Mouse (Mus musculus) neural tube, embryonic 15.5 days (tissue): Measurements from ENCODE around the gene Pde4b. TPM values are rescaled to one million over a fixed set of nuclear protein-coding genes. Genes with fewer than 3 reads are reported as not detected.

Source experiments
- ATAC-seq: fragments of 200-750 bp; cut with Nextera tagmentation; 2 replicates; pipeline ENCODE4 v1.8.0; 2017; ENCODE audit warnings: mild to moderate bottlenecking, moderate TSS enrichment, moderate library complexity; ENCODE audit not compliant: low FRiP score
- H3K27ac ChIP-seq: fragments of 300-500 bp; sonication (generic); replicated peaks from 2 replicates; pipeline ENCODE4 v1.5.1; 2015; ENCODE audit warnings: mild to moderate bottlenecking, inconsistent platforms
- H3K27me3 ChIP-seq: fragments of 300-500 bp; sonication (generic); replicated peaks from 2 replicates; pipeline ENCODE4 v1.6.1; 2015; ENCODE audit warnings: inconsistent platforms
- H3K36me3 ChIP-seq: fragments of 300-500 bp; sonication (generic); 2 replicates; pipeline ENCODE4 v1.6.1; 2015; ENCODE audit warnings: inconsistent platforms
- H3K4me1 ChIP-seq: fragments of 300-500 bp; sonication (generic); 2 replicates; pipeline ENCODE4 v1.6.1; 2015; ENCODE audit warnings: inconsistent platforms
- H3K4me2 ChIP-seq: fragments of 300-500 bp; sonication (generic); 2 replicates; pipeline ENCODE4 v1.6.1; 2015; ENCODE audit warnings: inconsistent platforms, mild to moderate bottlenecking, moderate library complexity
- H3K4me3 ChIP-seq: fragments of 300-500 bp; sonication (generic); replicated peaks from 2 replicates; pipeline ENCODE4 v1.5.1; 2015; ENCODE audit warnings: mild to moderate bottlenecking, inconsistent platforms
- H3K9ac ChIP-seq: fragments of 300-500 bp; sonication (generic); replicated peaks from 2 replicates; pipeline ENCODE4 v1.6.1; 2015; ENCODE audit warnings: mild to moderate bottlenecking, inconsistent platforms
- H3K9me3 ChIP-seq: fragments of 300-500 bp; sonication (generic); replicated peaks from 2 replicates; pipeline ENCODE4 v1.6.1; 2016; ENCODE audit warnings: inconsistent platforms
- WGBS: fragments of 180-500 bp; shearing (Covaris S2); methylation state at CpG from one replicate; pipeline ENCODE4 v1.1.7; 2015; ENCODE audit warnings: mixed read lengths; 5-methylcytosine and 5-hydroxymethylcytosine counted together
- polyA plus RNA-seq: library from polyadenylated mRNA; unstranded; fragments of >200 nt; fragmentation: Nextera tagmentation; extraction: Ambion mirVana; gene quantifications from 2 replicates; pipeline ENCODE4 v1.2.1, GENCODE M21; 2015

Pde4b gene
- polyA plus RNA-seq, 1 experiment from 2014 or later, result 40.9 TPM

- Histone ChIP-seq H3K36me3 (no peaks in the 10 kb centered on the region), H3K27ac (no peak overlapping the region), H3K9me3 (no peaks in the 10 kb centered on the region), H3K4me3 (no peak overlapping the region), H3K9ac (no peak overlapping the region), H3K4me1 (no peaks in the 10 kb centered on the region), H3K27me3 (no peaks in the 10 kb centered on the region), H3K4me2 (no peak overlapping the region)
- ATAC-seq, result no peak
- WGBS, result 67% methylated on average over 4 of the region's 4 CpGs
Measured at GRCm38 (mm10) chr4:102302568-102302967, 215.2 kb downstream of the Pde4b start.

GRCm38 (mm10) chr4:102307661-102308297 lies 220.4 kb downstream of the Pde4b start:
- no peak overlapping the region for H3K27ac ChIP-seq
- H3K27me3 ChIP-seq, result no peaks in the 10 kb centered on the region
- ATAC-seq, result no peak
- no peaks in the 10 kb centered on the region for H3K36me3 ChIP-seq
- H3K4me1 ChIP-seq, result no peaks in the 10 kb centered on the region
- no peak overlapping the region for H3K4me3 ChIP-seq
- H3K9ac ChIP-seq, result no peak overlapping the region
- WGBS, result 68% methylated on average over 4 of the region's 4 CpGs
- H3K9me3 ChIP-seq, result no peaks in the 10 kb centered on the region
- H3K4me2 ChIP-seq, result no peak overlapping the region

DNA sequence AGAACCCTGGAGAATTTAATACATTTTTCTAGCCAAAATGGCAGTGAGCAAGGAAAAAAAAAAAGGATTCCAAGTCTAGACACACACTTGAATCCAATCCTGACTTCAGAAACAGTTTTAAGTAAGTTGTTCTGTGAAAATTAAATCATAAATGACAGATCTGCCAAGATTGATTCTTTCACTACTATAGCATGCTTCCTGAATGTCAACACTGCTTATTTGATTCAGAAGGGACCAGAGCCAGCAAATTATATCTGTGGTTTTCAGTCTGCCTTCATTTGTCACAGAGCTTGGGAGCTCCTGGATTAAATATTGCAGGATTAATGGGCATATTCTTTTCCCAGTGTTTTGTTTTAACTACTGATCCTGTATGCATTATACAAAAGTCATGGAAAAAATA lies 223.3 kb downstream of the Pde4b start:
- Histone ChIP-seq H3K4me3 (no peak overlapping the region), H3K4me1 (no peaks in the 10 kb centered on the region), H3K27me3 (no peaks in the 10 kb centered on the region), H3K9ac (no peak overlapping the region), H3K9me3 (no peaks in the 10 kb centered on the region), H3K4me2 (no peak overlapping the region), H3K36me3 (no peaks in the 10 kb centered on the region), H3K27ac (no peak overlapping the region)
- ATAC-seq, result no peak

- no peaks in the 10 kb centered on the region for H3K9me3 ChIP-seq
- 90% methylated on average over 2 of the region's 2 CpGs for WGBS
- no peak overlapping the region for H3K27ac ChIP-seq
- no peak overlapping the region for H3K4me3 ChIP-seq
- no peak overlapping the region for H3K9ac ChIP-seq
- H3K27me3 ChIP-seq, result no peaks in the 10 kb centered on the region
- H3K4me2 ChIP-seq, result no peak overlapping the region
- ATAC-seq, result no peak
- H3K4me1 ChIP-seq, result no peaks in the 10 kb centered on the region
- no peaks in the 10 kb centered on the region for H3K36me3 ChIP-seq
Measured at GRCm38 (mm10) chr4:102316011-102316410, 228.7 kb downstream of the Pde4b start.

DNA sequence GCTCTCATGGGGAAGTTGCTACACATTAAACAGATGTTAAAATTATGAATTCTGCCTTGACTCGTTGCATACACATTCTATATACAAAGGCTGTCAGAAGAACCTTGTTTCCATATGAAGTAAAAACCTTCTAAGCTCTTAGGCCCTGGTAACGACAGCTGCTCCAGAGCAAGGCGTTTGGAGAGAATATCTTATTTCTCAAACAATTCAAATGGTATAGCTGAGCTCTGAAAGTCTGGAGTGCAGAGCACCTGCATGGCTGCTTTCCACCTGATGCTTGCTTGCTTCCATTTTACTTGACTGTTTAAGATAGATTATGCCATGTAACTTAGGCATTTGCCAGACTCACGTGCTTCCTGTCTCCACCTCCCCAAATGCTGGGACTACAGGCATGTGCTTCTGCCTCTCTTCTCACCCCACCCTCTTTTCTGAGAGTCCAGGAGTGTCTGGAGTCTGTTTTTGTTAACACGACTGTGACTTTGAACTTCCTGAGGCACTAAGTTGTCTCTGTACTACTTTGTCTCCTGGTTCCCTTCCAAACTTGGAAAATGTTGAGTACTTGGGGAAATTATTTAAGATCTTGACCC lies 229.4 kb downstream of the Pde4b start:
- Histone ChIP-seq H3K4me1 (no peaks in the 10 kb centered on the region), H3K27me3 (no peaks in the 10 kb centered on the region), H3K4me2 (no peak overlapping the region), H3K4me3 (no peak overlapping the region), H3K27ac (no peak overlapping the region), H3K36me3 (no peaks in the 10 kb centered on the region), H3K9ac (no peak overlapping the region), H3K9me3 (no peaks in the 10 kb centered on the region)
- ATAC-seq, result no peak
- WGBS, result 75% methylated on average over 5 of the region's 5 CpGs

- WGBS, result 86% methylated on average over 6 of the region's 6 CpGs
- H3K9ac ChIP-seq, result no peak overlapping the region
- no peak overlapping the region for H3K27ac ChIP-seq
- no peak overlapping the region for H3K4me2 ChIP-seq
- H3K4me1 ChIP-seq, result no peaks in the 10 kb centered on the region
- no peak overlapping the region for H3K4me3 ChIP-seq
- no peaks in the 10 kb centered on the region for H3K36me3 ChIP-seq
- ATAC-seq, result no peak
- H3K9me3 ChIP-seq, result no peaks in the 10 kb centered on the region
- H3K27me3 ChIP-seq, result no peaks in the 10 kb centered on the region
Measured at GRCm38 (mm10) chr4:102318596-102318995, 231.3 kb downstream of the Pde4b start.

GRCm38 (mm10) chr4:102321340-102321739 lies 234.0 kb downstream of the Pde4b start:
- no peak overlapping the region for H3K9ac ChIP-seq
- no peaks in the 10 kb centered on the region for H3K9me3 ChIP-seq
- H3K4me2 ChIP-seq, result no peak overlapping the region
- no peak overlapping the region for H3K27ac ChIP-seq
- H3K36me3 ChIP-seq, result no peaks in the 10 kb centered on the region
- H3K4me3 ChIP-seq, result no peak overlapping the region
- WGBS, result 74% methylated on average over 3 of the region's 3 CpGs
- H3K4me1 ChIP-seq, result no peaks in the 10 kb centered on the region
- no peaks in the 10 kb centered on the region for H3K27me3 ChIP-seq
- ATAC-seq, result no peak

- Histone ChIP-seq H3K9ac (no peak overlapping the region), H3K4me3 (no peak overlapping the region), H3K9me3 (no peaks in the 10 kb centered on the region), H3K27ac (no peak overlapping the region), H3K27me3 (no peaks in the 10 kb centered on the region), H3K36me3 (no peaks in the 10 kb centered on the region), H3K4me2 (no peak overlapping the region), H3K4me1 (no peaks in the 10 kb centered on the region)
- no peak for ATAC-seq
- WGBS, result 90% methylated on average over 2 of the region's 2 CpGs
Measured at GRCm38 (mm10) chr4:102332386-102332785, 245.0 kb downstream of the Pde4b start.

- 88% methylated on average over 4 of the region's 4 CpGs for WGBS
- Histone ChIP-seq H3K27me3 (no peaks in the 10 kb centered on the region), H3K9me3 (no peaks in the 10 kb centered on the region), H3K36me3 (no peaks in the 10 kb centered on the region), H3K27ac (no peak overlapping the region), H3K9ac (no peak overlapping the region), H3K4me3 (no peak overlapping the region), H3K4me2 (no peak overlapping the region), H3K4me1 (no peaks in the 10 kb centered on the region)
- no peak for ATAC-seq
Measured at GRCm38 (mm10) chr4:102332885-102333284, 245.5 kb downstream of the Pde4b start.

DNA sequence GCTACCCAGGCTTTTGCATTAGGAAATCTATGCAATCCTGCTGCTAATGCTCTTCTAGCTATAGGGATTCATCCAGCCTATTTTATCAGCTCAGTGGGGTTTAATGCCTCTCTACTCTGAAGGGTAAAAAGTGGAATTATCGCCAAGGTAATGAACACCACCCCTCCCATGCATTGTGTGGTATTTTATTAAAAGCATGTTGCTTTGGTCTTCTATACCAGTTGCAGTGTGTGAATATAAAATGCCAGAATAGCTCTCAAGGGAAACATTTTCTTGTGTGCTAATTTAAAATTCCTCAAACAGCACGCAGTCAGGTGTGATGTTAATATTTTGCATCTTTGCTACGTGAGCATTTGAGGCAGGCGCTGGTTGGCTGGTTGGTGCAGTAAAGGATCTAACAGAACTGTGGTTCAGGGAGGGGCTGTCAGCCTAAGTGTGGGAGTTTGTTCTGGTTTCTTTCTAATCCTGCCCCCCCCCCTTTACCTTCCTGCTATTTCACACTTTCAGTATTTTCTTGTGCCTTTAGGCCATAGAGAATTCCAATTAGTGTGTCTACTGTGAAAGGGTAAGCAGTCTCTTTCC lies 259.7 kb downstream of the Pde4b start:
- 38% methylated on average over 4 of the region's 4 CpGs for WGBS
- peak; percentile 84 for ATAC-seq
- peaks cover 23% of the 10 kb centered on the region for H3K4me1 ChIP-seq

DNA sequence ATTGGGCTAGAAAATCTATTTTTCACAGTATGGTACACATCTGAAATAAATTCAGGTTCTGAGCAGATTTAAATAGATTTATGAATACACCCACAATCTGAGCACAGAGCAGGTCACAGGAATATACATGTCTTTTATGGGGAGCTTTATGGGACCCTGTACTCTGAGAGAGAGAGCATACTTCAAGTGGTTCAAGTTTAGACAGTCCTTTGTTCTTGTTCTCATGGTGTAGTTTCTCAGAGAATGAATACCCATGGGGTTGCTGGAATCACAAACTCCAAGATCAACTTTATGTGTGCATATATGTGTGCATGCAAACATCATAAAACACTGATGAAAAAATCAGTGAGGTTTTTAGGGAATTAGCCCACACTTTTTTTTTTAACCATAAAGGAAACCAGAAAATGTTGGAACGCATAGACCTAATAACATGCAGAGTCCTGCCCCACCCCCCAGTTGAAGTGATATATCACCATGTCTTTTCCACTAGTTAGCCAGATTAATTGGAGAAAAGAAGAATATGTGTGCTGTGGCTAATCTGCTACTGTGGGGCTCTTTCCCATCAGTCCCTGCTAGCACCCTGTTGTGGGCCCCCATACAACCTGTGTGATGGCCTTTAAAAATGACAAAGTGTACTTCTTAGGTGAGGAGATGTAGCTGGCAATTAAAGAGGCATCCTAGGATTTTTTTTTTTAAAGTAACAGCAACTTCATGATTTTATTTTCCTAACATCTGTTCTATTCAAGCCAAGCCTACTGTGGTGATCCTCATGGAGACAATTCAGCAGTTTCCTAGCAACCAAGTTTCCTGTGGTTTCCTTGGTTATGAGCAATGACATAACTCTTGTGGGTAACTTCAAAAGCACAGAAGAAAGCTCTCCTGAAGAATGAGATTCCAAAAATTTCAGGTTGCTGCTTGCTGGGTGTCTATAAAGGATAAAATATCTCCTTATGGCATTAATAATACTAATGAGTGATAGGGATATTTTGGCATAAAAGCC lies 264.4 kb downstream of the Pde4b start:
- 29% methylated on average over 1 of the region's 1 CpGs for WGBS
- Histone ChIP-seq H3K4me1 (peaks cover 10% of the 10 kb centered on the region), H3K4me2 (no peak overlapping the region), H3K4me3 (no peak overlapping the region), H3K36me3 (no peaks in the 10 kb centered on the region), H3K9ac (no peak overlapping the region), H3K9me3 (no peaks in the 10 kb centered on the region), H3K27me3 (no peaks in the 10 kb centered on the region), H3K27ac (no peak overlapping the region)
- ATAC-seq, result peak; percentile 65; the same call in 1 of the 2 replicates

More for the DNA sequence above, 259.7 kb downstream of the Pde4b start:
- H3K4me2 ChIP-seq, result 0 out of 2 replicates have a peak overlapping the region, but pooled peaks have one; percentile 15
- H3K9me3 ChIP-seq, result no peaks in the 10 kb centered on the region
- no peaks in the 10 kb centered on the region for H3K27me3 ChIP-seq
- H3K9ac ChIP-seq, result no peak overlapping the region
- H3K4me3 ChIP-seq, result no peak overlapping the region
- no peaks in the 10 kb centered on the region for H3K36me3 ChIP-seq
- H3K27ac ChIP-seq, result peak overlapping the region; percentile 49
